Mouse (Mus musculus): ENCODE measurements around the gene Hoxb5. TPM values are rescaled to one million over a fixed set of nuclear protein-coding genes. Genes with fewer than 3 reads are reported as not detected.

The Hoxb5 gene
- polyA plus RNA-seq, 1 experiment from 2014 or later: not detected

GRCm38 (mm10) chr11:96317608-96318367 is 14.7 kb downstream of the Hoxb5 start, which contains the start of gene Hoxb4:
TSS of gene Hoxb4 (plus strand) at chr11:96318267.
- Histone ChIP-seq H3K9ac (no peak within 1 kb of the TSS), H3K9me3 (replicated peaks) (no peaks in the 10 kb centered on the region), H3K27ac (replicated peaks) (no peak within 1 kb of the TSS)

GRCm38 (mm10) chr11:96318368-96319070 is 15.4 kb downstream of the Hoxb5 start:
- no peak overlapping the region for H3K9ac ChIP-seq

More at GRCm38 (mm10) chr11:96317608-96318367, 14.7 kb downstream of the Hoxb5 start, which contains the start of gene Hoxb4:
- ATAC-seq (ENCODE audit: insufficient number of reproducible peaks, low FRiP score, low TSS enrichment, low read depth): no peak
- H3K27me3 ChIP-seq: peaks cover 99% of the 10 kb centered on the region
- 2% methylated on average over 28 of the region's 28 CpGs for WGBS
- H3K4me1 ChIP-seq: peaks cover 14% of the 10 kb centered on the region
- peak within 1 kb of the TSS; percentile 36 for H3K4me2 ChIP-seq (replicated peaks)
- H3K36me3 ChIP-seq: no peaks in the 10 kb centered on the region
- peak within 1 kb of the TSS; percentile 23 for H3K4me3 ChIP-seq (replicated peaks)

GRCm38 (mm10) chr11:96319071-96319902 is 16.2 kb downstream of the Hoxb5 start:
- H3K4me2 ChIP-seq (replicated peaks): peak overlapping the region; percentile 36
- H3K36me3 ChIP-seq: no peaks in the 10 kb centered on the region
- no peak overlapping the region for H3K9ac ChIP-seq
- H3K9me3 ChIP-seq (replicated peaks): no peaks in the 10 kb centered on the region
- H3K27me3 ChIP-seq: peaks cover 99% of the 10 kb centered on the region
- 1% methylated on average over 34 of the region's 34 CpGs for WGBS
- no peak for ATAC-seq (ENCODE audit: insufficient number of reproducible peaks, low FRiP score, low TSS enrichment, low read depth)
- H3K4me3 ChIP-seq (replicated peaks): peak overlapping the region; percentile 23
- peaks cover 14% of the 10 kb centered on the region for H3K4me1 ChIP-seq
- H3K27ac ChIP-seq (replicated peaks): no peak overlapping the region

More at GRCm38 (mm10) chr11:96318368-96319070, 15.4 kb downstream of the Hoxb5 start:
- peaks cover 99% of the 10 kb centered on the region for H3K27me3 ChIP-seq
- H3K9me3 ChIP-seq (replicated peaks): no peaks in the 10 kb centered on the region
- ATAC-seq (ENCODE audit: insufficient number of reproducible peaks, low FRiP score, low TSS enrichment, low read depth): 0 out of 2 replicates have a peak, but pooled peaks have one; percentile 34
- H3K4me3 ChIP-seq (replicated peaks): peak overlapping the region; percentile 23
- peak overlapping the region; percentile 36 for H3K4me2 ChIP-seq (replicated peaks)
- no peaks in the 10 kb centered on the region for H3K36me3 ChIP-seq
- H3K27ac ChIP-seq (replicated peaks): no peak overlapping the region
- peaks cover 14% of the 10 kb centered on the region for H3K4me1 ChIP-seq
- under 1% methylated on average over 45 of the region's 45 CpGs for WGBS

GRCm38 (mm10) chr11:96319910-96320309 is 16.8 kb downstream of the Hoxb5 start:
- Histone ChIP-seq H3K4me1 (peaks cover 11% of the 10 kb centered on the region), H3K36me3 (no peaks in the 10 kb centered on the region), H3K9me3 (replicated peaks) (no peaks in the 10 kb centered on the region), H3K27me3 (peaks cover 99% of the 10 kb centered on the region), H3K27ac (replicated peaks) (no peak overlapping the region), H3K9ac (no peak overlapping the region), H3K4me3 (replicated peaks) (peak overlapping the region; percentile 3; the same call in 1 of the 2 replicates), H3K4me2 (replicated peaks) (no peak overlapping the region)
- ATAC-seq (ENCODE audit: insufficient number of reproducible peaks, low FRiP score, low TSS enrichment, low read depth): no peak
- under 1% methylated on average over 29 of the region's 29 CpGs for WGBS

GRCm38 (mm10) chr11:96320688-96321087 is 17.6 kb downstream of the Hoxb5 start:
- no peaks in the 10 kb centered on the region for H3K9me3 ChIP-seq (replicated peaks)
- H3K36me3 ChIP-seq: no peaks in the 10 kb centered on the region
- no peak overlapping the region for H3K9ac ChIP-seq
- no peak for ATAC-seq (ENCODE audit: insufficient number of reproducible peaks, low FRiP score, low TSS enrichment, low read depth)
- H3K4me2 ChIP-seq (replicated peaks): no peak overlapping the region
- 7% methylated on average over 17 of the region's 17 CpGs for WGBS
- H3K4me1 ChIP-seq: peaks cover 11% of the 10 kb centered on the region
- no peak overlapping the region for H3K27ac ChIP-seq (replicated peaks)
- H3K27me3 ChIP-seq: peaks cover 99% of the 10 kb centered on the region
- no peak overlapping the region for H3K4me3 ChIP-seq (replicated peaks)

GRCm38 (mm10) chr11:96321846-96322245 is 18.7 kb downstream of the Hoxb5 start:
- no peak overlapping the region for H3K4me2 ChIP-seq (replicated peaks)
- H3K9ac ChIP-seq: no peak overlapping the region
- no peak overlapping the region for H3K27ac ChIP-seq (replicated peaks)
- 7% methylated on average over 5 of the region's 5 CpGs for WGBS
- H3K27me3 ChIP-seq: peaks cover 99% of the 10 kb centered on the region
- H3K4me3 ChIP-seq (replicated peaks): no peak overlapping the region
- no peak for ATAC-seq (ENCODE audit: insufficient number of reproducible peaks, low FRiP score, low TSS enrichment, low read depth)
- H3K9me3 ChIP-seq (replicated peaks): no peaks in the 10 kb centered on the region
- no peaks in the 10 kb centered on the region for H3K36me3 ChIP-seq
- H3K4me1 ChIP-seq: peaks cover 11% of the 10 kb centered on the region

GRCm38 (mm10) chr11:96322738-96323137 is 19.6 kb downstream of the Hoxb5 start:
- ATAC-seq (ENCODE audit: insufficient number of reproducible peaks, low FRiP score, low TSS enrichment, low read depth): no peak
- Histone ChIP-seq H3K4me2 (replicated peaks) (no peak overlapping the region), H3K9me3 (replicated peaks) (no peaks in the 10 kb centered on the region), H3K4me3 (replicated peaks) (no peak overlapping the region), H3K36me3 (no peaks in the 10 kb centered on the region), H3K27ac (replicated peaks) (no peak overlapping the region), H3K27me3 (peaks cover 99% of the 10 kb centered on the region), H3K4me1 (peaks cover 11% of the 10 kb centered on the region), H3K9ac (no peak overlapping the region)
- WGBS: 14% methylated on average over 6 of the region's 6 CpGs

GRCm38 (mm10) chr11:96323154-96323553 is 20.0 kb downstream of the Hoxb5 start, which contains the start of gene Hoxb3:
TSS of gene Hoxb3 (plus strand) at chr11:96323326.
- Histone ChIP-seq H3K27ac (replicated peaks) (no peak within 1 kb of the TSS), H3K9ac (no peak within 1 kb of the TSS), H3K27me3 (peaks cover 99% of the 10 kb centered on the region), H3K4me3 (replicated peaks) (no peak within 1 kb of the TSS), H3K4me2 (replicated peaks) (no peak within 1 kb of the TSS), H3K36me3 (no peaks in the 10 kb centered on the region), H3K9me3 (replicated peaks) (no peaks in the 10 kb centered on the region), H3K4me1 (peaks cover 11% of the 10 kb centered on the region)
- ATAC-seq (ENCODE audit: insufficient number of reproducible peaks, low FRiP score, low TSS enrichment, low read depth): no peak
- WGBS: 3% methylated on average over 10 of the region's 10 CpGs

- no peaks in the 10 kb centered on the region for H3K9me3 ChIP-seq (replicated peaks)
- no peak overlapping the region for H3K27ac ChIP-seq (replicated peaks)
- no peak overlapping the region for H3K4me2 ChIP-seq (replicated peaks)
- H3K9ac ChIP-seq: no peak overlapping the region
- peaks cover 99% of the 10 kb centered on the region for H3K27me3 ChIP-seq
- ATAC-seq (ENCODE audit: insufficient number of reproducible peaks, low FRiP score, low TSS enrichment, low read depth): no peak
- H3K36me3 ChIP-seq: no peaks in the 10 kb centered on the region
- no peak overlapping the region for H3K4me3 ChIP-seq (replicated peaks)
- H3K4me1 ChIP-seq: peaks cover 6% of the 10 kb centered on the region
- 4% methylated on average over 5 of the region's 5 CpGs for WGBS
These were observed 21.0 kb downstream of the Hoxb5 start for GRCm38 (mm10) chr11:96324125-96324524.

- Histone ChIP-seq H3K9ac (no peak overlapping the region), H3K4me1 (peaks cover 2% of the 10 kb centered on the region; the same call in 1 of the 2 replicates), H3K4me2 (replicated peaks) (no peak overlapping the region), H3K27ac (replicated peaks) (no peak overlapping the region), H3K27me3 (peaks cover 99% of the 10 kb centered on the region), H3K36me3 (no peaks in the 10 kb centered on the region), H3K4me3 (replicated peaks) (no peak overlapping the region), H3K9me3 (replicated peaks) (no peaks in the 10 kb centered on the region)
- WGBS: 7% methylated on average over 8 of the region's 8 CpGs
- ATAC-seq (ENCODE audit: insufficient number of reproducible peaks, low FRiP score, low TSS enrichment, low read depth): no peak
These were observed 21.8 kb downstream of the Hoxb5 start for GRCm38 (mm10) chr11:96324965-96325364.

Measured in embryonic facial prominence, embryonic 15.5 days (tissue).